Mouse (Mus musculus) kidney, postnatal 0 days (tissue): ENCODE results near the gene Mpeg1. TPM values are rescaled to one million over a fixed set of nuclear protein-coding genes. Genes with fewer than 3 reads are reported as not detected.

ENCODE experiments used
- ATAC-seq: fragments of 200-750 bp; cut with Nextera tagmentation; replicated peaks from 2 replicates; pipeline ENCODE4 v1.8.0; 2017; ENCODE audit warnings: low read depth, moderate number of reproducible peaks, moderate TSS enrichment, moderate library complexity; ENCODE audit not compliant: low FRiP score
- DNase-seq: peaks from one replicate; pipeline ENCODE4 v3.0.0-alpha.2; 2016; ENCODE audit warnings: low spot score
- H3K27ac ChIP-seq: fragments of 300-500 bp; sonication (generic); 2 replicates; pipeline ENCODE4 v1.5.1; 2014; ENCODE audit warnings: mild to moderate bottlenecking
- H3K27me3 ChIP-seq: fragments of 300-500 bp; sonication (generic); 2 replicates; pipeline ENCODE4 v1.6.1; 2014; ENCODE audit warnings: low read length, mixed read lengths; ENCODE audit not compliant: insufficient read depth
- H3K36me3 ChIP-seq: fragments of 300-500 bp; sonication (generic); 2 replicates; pipeline ENCODE4 v1.6.1; 2014; ENCODE audit warnings: low read length, mixed read lengths; ENCODE audit not compliant: insufficient read depth
- H3K4me1 ChIP-seq: fragments of 300-500 bp; sonication (generic); replicated peaks from 2 replicates; pipeline ENCODE4 v1.6.1; 2014; ENCODE audit warnings: antibody characterized with exemption, low read length, mixed read lengths; ENCODE audit not compliant: insufficient read depth
- H3K4me2 ChIP-seq: fragments of 300-500 bp; sonication (generic); 2 replicates; pipeline ENCODE4 v1.6.1; 2014; ENCODE audit warnings: mild to moderate bottlenecking, low read length, moderate library complexity, mixed read lengths
- H3K4me3 ChIP-seq: fragments of 300-500 bp; sonication (generic); replicated peaks from 2 replicates; pipeline ENCODE4 v1.5.1; 2014; ENCODE audit warnings: low read depth, low read length
- H3K9ac ChIP-seq: fragments of 300-500 bp; sonication (generic); 2 replicates; pipeline ENCODE4 v1.6.1; 2014; ENCODE audit warnings: low read depth, low read length
- H3K9me3 ChIP-seq: fragments of 300-500 bp; sonication (generic); replicated peaks from 2 replicates; pipeline ENCODE4 v1.6.1; 2016; ENCODE audit warnings: low read length, inconsistent platforms, mixed read lengths
- CTCF ChIP-seq: IDR thresholded peaks from 2 replicates; pipeline ENCODE4 v1.5.1; 2016; ENCODE audit warnings: antibody characterized with exemption, low read depth, mild to moderate bottlenecking, moderate library complexity
- WGBS: fragments of 180-500 bp; shearing (Covaris S2); extraction: QIAGEN DNeasy Blood & Tissue Kit; methylation state at CpG from one replicate; pipeline ENCODE4 v1.1.7; 2014; 5-methylcytosine and 5-hydroxymethylcytosine counted together
- polyA plus RNA-seq: library from polyadenylated mRNA; unstranded; fragments of >200 nt; fragmentation: Nextera tagmentation; extraction: Ambion mirVana; gene quantifications from 2 replicates; pipeline ENCODE4 v1.2.1, GENCODE M21; 2015

The Mpeg1 gene
- polyA plus RNA-seq, 1 experiment from 2014 or later = 0.74 TPM

DNA sequence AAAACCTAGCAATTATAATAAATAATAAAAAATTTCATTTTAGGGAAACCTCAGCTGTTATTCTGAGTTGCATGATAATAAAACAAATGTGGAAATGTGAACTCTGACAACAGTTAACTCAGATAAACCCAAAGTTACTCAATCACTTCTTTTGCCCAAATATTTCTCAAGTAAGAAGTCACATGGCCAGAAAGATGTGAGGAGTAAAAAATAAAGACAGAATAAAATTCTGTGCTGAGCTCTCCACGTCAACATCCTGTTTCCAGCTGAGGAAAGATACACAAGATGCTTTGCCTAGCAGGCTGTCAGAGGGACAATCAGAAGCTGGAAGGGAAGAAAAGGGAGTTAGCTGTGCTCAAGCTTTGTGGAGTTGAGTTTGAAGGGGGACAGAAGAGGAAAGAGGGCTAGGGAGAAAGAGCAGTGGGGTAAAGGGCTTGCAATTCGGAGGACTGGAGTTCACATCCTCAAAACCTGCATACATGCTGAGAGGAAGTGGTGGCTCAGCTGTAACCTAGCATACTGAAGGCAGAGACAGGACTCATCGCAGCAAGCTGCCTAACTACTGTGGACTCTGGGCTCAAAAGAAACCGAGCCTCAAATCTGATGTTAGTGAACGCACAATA, 20.4 kb upstream of the Mpeg1 start:
- Histone ChIP-seq H3K27me3 (no peaks in the 10 kb centered on the region), H3K4me1 (no peaks in the 10 kb centered on the region), H3K27ac (no peak overlapping the region), H3K4me2 (no peak overlapping the region), H3K4me3 (no peak overlapping the region), H3K36me3 (no peaks in the 10 kb centered on the region), H3K9me3 (no peaks in the 10 kb centered on the region), H3K9ac (no peak overlapping the region)
- no peak for DNase-seq
- no peak for TF ChIP-seq CTCF
- no peak for ATAC-seq
- 68% methylated on average over 5 of the region's 5 CpGs for WGBS

DNA sequence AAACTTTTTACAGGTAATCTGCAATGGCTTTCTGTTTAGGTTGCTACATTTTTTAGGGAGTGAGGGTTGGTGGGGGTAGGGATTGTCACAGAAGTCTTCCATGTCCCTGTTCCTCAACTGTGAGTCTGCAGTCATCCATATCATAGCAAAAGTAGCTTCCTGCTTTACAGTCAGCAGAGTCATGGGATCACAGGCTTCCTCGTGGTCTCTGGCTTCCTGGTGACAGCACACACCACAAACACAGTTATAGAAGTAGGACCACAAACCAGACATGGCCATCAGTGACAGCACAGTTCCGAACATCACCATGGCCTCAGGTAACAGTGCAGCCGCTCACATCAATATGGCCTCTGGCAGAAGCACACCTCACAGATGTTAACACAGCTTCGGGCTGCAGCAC, 18.0 kb upstream of the Mpeg1 start:
- Histone ChIP-seq H3K9ac (no peak overlapping the region), H3K36me3 (no peaks in the 10 kb centered on the region), H3K27me3 (no peaks in the 10 kb centered on the region), H3K4me3 (no peak overlapping the region), H3K4me1 (no peaks in the 10 kb centered on the region), H3K4me2 (no peak overlapping the region), H3K9me3 (no peaks in the 10 kb centered on the region), H3K27ac (no peak overlapping the region)
- TF ChIP-seq CTCF = no peak
- DNase-seq (no peak), ATAC-seq (no peak)
- WGBS = 71% methylated on average over 4 of the region's 4 CpGs

DNA sequence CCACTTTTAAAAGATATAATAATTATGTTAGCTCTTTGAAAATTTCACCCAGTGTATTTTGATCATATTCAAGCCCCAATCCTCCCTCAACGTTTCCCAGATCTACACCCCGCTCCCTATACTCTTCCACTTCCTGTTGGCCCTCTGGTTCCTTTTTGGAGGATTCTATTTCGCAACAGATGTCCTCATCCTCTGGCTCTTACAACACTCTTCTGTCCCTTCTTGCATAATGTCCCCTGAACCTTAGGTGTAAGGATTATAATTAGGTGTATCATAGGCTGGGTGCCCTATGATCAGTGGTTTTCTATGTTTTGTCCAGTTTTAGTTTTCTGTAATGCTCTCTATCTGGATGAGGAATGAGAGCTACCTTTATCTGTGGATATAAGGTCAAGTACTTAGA, 15.6 kb upstream of the Mpeg1 start:
- Histone ChIP-seq H3K36me3 (no peaks in the 10 kb centered on the region), H3K27ac (no peak overlapping the region), H3K4me3 (no peak overlapping the region), H3K9me3 (no peaks in the 10 kb centered on the region), H3K4me1 (no peaks in the 10 kb centered on the region), H3K4me2 (no peak overlapping the region), H3K27me3 (no peaks in the 10 kb centered on the region), H3K9ac (no peak overlapping the region)
- TF ChIP-seq CTCF = no peak
- 72% methylated on average over 3 of the region's 3 CpGs for WGBS
- DNase-seq (no peak), ATAC-seq (no peak)

DNA sequence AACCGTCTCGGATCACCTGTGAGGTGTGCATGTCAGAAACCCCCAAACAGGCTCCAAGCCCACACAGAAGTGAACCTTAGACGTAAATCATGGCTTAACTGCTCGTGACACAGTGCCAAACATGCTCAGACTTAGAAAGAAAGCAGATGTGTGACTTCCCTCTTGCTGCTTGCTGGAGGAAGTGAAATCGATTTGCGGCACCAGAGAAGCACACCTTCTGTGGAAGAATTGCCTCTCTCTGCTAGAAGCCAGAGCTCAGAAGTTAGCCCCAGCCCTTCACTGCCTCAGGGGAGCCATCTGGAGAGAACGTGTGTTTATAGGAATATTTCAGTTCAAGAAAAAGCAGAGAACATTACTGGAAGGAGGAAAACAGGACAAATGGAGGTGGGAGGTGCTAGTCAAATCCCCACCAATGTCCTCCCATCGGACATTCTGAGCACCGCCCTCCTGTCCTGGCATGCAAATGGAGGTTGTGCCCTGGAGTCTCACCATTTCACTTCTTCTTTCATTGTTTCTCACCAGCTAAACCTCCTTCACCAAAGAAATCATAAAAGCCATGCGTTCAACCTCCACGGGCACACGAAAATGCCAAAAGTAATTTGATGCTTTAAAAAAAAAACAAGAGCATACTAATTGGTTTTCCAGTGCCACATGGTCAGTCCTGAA, 3.0 kb upstream of the Mpeg1 start:
- H3K4me1 ChIP-seq = no peaks in the 10 kb centered on the region
- peak overlapping the region; percentile 37 for H3K4me2 ChIP-seq
- peak overlapping the region; percentile 3; the same call in 1 of the 2 replicates for H3K4me3 ChIP-seq
- 35% methylated on average over 12 of the region's 12 CpGs for WGBS
- H3K27ac ChIP-seq = no peak overlapping the region
- no peaks in the 10 kb centered on the region for H3K36me3 ChIP-seq
- 0 out of 2 replicates have a peak, but pooled peaks have one; percentile 36 for ATAC-seq
- no peaks in the 10 kb centered on the region for H3K9me3 ChIP-seq
- H3K27me3 ChIP-seq = no peaks in the 10 kb centered on the region
- no peak for TF ChIP-seq CTCF
- peak overlapping the region; percentile 10; the same call in 1 of the 2 replicates for H3K9ac ChIP-seq
- peak; percentile 40 for DNase-seq

DNA sequence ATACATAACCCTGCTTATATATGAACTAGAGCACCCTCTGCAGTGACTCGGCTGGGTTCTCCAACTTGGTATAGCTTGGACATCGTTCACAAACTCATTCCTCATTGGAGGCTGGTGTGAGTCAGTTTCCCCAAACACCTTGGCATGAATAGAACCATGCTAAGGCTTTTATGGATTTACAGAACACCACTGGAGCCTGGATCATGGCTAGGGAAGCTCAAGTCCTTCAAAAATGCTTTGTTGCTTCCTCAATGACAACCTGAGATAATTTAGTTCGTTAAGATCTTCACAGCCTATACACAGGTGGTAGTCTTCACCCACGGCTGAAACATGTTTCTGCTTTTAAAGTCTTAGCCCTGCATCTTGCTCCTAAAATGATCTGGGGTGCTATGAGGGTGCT, 1.1 kb upstream of the Mpeg1 start:
- Histone ChIP-seq H3K9ac (no peak overlapping the region), H3K4me2 (no peak overlapping the region), H3K36me3 (no peaks in the 10 kb centered on the region), H3K27me3 (no peaks in the 10 kb centered on the region), H3K9me3 (no peaks in the 10 kb centered on the region), H3K4me3 (no peak overlapping the region), H3K4me1 (no peaks in the 10 kb centered on the region), H3K27ac (no peak overlapping the region)
- TF ChIP-seq CTCF = no peak
- no peak for ATAC-seq
- DNase-seq = no peak
- WGBS = 58% methylated on average over 4 of the region's 4 CpGs

DNA sequence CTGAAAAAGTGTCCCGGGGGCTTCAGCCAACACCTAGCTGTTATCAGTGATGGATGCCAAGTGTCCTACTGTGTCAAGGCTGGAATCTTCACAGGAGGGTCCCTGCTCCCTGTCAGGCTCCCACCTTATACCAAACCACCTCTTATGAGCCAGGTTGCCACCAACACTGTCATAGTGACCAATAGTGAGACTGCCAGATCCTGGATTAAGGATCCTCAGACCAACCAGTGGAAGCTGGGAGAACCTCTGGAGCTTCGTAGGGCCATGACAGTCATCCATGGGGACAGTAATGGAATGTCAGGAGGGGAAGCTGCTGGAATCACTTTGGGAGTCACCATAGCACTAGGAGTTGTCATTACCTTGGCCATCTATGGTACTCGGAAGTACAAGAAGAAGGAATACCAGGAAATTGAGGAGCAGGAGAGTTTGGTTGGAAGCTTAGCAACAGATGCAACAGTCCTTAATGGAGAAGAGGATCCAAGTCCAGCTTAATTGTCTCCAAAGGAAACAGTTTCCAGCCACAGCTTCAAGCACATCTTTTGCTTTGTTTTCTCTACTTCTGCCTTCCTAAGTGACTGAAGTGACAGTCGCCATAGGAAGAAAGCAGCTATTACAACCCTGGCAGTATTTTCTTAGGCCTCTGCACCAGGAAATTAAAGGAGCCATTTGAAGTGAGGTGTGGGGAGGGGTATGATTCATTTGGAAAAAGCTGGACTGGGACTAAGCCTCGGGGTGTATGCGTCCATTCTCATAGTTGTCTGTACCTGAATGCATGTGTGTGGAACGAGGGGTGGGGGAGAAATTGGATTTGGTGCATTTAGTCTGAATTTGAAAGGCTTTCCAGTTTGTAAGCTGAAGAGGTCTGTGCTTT, 2.5 kb downstream of the Mpeg1 start:
- Histone ChIP-seq H3K27ac (no peak overlapping the region), H3K36me3 (no peaks in the 10 kb centered on the region), H3K9me3 (no peaks in the 10 kb centered on the region), H3K4me2 (no peak overlapping the region), H3K4me1 (no peaks in the 10 kb centered on the region), H3K27me3 (no peaks in the 10 kb centered on the region), H3K9ac (no peak overlapping the region), H3K4me3 (no peak overlapping the region)
- ATAC-seq (no peak), DNase-seq (no peak)
- 71% methylated on average over 7 of the region's 7 CpGs for WGBS
- TF ChIP-seq CTCF = no peak
